Mouse (Mus musculus): ENCODE results near the gene Notch1.

DNA sequence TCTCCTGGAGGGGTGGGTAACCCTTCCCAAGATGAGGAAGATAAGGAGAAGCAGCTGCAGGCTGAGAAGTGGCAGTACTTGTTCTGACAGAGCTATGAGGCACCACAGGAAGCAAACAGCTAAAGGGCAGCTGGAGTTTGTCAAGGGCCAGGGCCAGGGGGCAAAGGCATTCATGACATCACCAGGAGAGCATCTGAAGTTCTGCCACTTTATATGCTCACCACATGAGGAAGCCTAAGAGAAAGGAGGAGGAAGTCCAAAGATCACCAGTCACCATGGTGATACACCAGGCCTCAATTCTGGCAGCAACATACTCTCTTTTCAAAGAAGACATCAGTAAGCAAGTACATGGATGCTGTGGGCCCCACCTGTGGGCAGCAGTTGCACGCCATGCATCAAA, 93.4 kb downstream of the Notch1 start:
- no peak for TF ChIP-seq CTCF (IDR thresholded peaks at IDR 0.05; ENCODE audit: low read depth, low read length)
- no peak for TF ChIP-seq POLR2AphosphoS5 (IDR thresholded peaks at IDR 0.05; ENCODE audit: insufficient replicate concordance, low read depth, low read length)
- TF ChIP-seq GATA1 (IDR thresholded peaks at IDR 0.05; ENCODE audit: borderline replicate concordance, low read length): no peak
